Mouse (Mus musculus): ENCODE results near the gene G3bp1. TPM values are rescaled to one million over a fixed set of nuclear protein-coding genes. Genes with fewer than 3 reads are reported as not detected.

G3bp1 gene
- total RNA-seq, 1 experiment from 2014 or later, result 48.6 TPM

DNA sequence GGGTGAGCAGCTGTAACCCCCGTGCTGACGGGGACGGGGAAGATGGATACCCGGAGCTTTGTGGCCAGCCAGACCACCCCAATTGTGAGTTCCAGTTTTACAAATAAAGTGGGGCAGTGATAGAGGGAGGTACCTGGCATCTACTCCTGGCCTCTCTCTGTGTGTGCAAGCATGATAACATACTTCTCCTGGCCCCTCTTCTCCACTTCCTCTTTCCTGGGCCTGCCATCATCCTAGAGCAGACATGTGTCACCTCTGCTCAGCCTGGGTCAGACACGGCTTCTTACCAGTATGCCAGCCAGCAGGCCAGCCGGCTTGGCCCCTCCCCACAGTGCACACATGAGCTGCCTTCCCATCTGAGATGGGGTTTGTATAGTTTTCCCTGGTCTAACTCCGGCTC is 61.3 kb downstream of the G3bp1 start:
- no peak for ATAC-seq (ENCODE audit: extremely low read depth, insufficient number of reproducible peaks, low FRiP score, poor library complexity, severe bottlenecking)

DNA sequence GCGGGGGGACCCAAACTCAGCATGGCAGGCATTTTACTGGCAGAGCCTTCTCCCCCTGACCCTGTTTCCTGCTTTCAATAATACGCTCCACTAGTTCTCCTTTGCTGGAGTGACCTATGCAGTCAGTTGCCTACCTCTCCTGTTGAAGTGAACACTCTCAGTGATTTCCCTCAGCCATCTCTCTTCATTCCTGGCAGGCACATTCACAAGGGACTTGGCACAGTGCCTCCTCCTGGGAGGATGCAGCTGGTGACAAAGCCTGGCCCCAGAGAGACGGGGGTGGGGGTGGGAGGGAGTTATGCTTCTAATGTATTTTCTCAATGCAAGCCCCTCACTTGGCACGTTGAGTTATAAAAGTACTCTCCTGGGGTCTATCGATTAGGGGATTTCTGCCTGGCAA is 63.9 kb downstream of the G3bp1 start:
- no peak for ATAC-seq (ENCODE audit: extremely low read depth, insufficient number of reproducible peaks, low FRiP score, poor library complexity, severe bottlenecking)

DNA sequence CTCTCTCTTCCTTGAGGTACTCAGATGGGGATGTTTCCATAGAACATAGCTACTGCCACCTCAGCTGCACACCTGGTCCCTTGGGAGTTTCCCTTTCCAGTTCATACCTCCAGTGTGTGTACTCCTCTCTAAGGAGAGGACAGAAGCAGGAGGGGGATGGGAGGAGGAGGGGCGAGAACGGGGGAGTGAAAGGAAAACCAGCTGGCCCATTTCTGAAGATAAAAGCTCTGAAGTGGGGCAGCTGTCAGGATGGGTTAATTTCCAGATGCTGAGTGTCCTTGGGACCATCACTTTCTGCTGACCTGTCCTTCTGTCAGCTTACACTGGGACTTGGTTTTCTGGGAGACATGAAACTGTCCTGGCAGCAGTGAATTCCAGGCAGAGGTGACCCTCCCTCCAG is 65.3 kb downstream of the G3bp1 start:
- no peak for ATAC-seq (ENCODE audit: extremely low read depth, insufficient number of reproducible peaks, low FRiP score, poor library complexity, severe bottlenecking)

DNA sequence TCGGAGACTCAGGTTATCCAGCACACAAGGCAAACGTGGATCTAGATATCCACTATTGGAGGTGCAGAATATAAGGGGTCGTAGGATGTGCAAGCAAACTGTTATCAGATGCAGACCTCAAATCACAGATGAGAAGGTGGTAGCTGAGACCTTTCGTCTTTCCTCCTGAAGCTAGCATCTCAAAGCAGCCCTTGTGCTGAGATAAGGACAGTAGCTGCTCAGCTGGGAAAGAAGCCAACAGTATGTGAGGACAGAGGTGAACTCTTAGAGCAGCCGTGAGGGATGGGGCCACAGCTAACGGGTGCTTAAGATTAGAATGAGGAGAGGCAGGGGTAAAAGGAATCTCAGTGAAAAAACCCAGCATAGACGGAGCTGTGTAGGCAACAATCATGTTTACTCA is 72.6 kb downstream of the G3bp1 start:
- no peak for ATAC-seq (ENCODE audit: extremely low read depth, insufficient number of reproducible peaks, low FRiP score, poor library complexity, severe bottlenecking)

DNA sequence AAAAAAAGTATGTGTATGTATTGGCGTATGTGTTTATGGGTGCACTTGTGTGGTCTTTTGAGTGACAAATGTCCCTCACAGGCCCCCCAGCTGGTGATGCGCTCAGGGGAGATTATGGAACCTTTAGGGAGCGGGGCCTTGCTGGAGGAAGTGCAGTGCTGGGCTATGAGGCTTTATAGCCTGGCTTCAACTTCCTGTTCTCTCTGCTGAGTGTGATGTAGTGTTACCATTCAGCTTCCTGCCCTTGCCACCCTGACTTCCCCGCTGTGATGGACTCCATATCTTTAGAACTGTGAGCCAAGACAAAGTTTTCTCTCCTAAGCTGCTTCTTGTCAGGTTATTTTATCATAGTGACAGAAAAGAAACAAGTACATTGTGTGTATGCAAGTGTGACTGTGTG is 73.2 kb downstream of the G3bp1 start:
- no peak for ATAC-seq (ENCODE audit: extremely low read depth, insufficient number of reproducible peaks, low FRiP score, poor library complexity, severe bottlenecking)

DNA sequence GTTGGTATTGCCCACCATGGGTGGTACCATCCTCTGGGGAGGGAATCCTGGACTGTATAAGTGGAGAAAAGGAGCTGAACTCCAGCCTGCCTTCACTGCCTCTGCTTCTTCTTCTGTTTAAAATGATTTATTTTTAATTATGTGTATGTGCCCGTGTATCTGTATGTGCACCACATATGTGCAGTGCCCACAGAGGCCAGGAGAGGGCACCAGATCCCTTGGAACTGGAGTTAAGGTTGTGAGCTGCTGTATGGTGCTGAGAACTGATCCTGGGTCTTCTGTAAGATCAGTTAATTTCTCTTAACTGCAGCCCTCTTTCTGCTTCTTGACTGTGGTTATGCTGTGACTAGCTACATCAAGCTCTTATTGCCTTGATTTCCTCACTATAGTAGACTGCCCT is 76.2 kb downstream of the G3bp1 start:
- no peak for ATAC-seq (ENCODE audit: extremely low read depth, insufficient number of reproducible peaks, low FRiP score, poor library complexity, severe bottlenecking)

Other genes starting within 250 kb of the G3bp1 start
- gene Fat2, start 133.1 kb upstream of the G3bp1 start, total RNA-seq (2017), result not detected in 2 replicates
- gene Sparc, start 46.5 kb upstream of the G3bp1 start, total RNA-seq (2017), result 0.81 TPM in 1 of 2 replicates, not detected in the other
- 50.4 and 53.9 TPM in 2 replicates for gene Atox1, start 8.4 kb upstream of the G3bp1 start, total RNA-seq (2017)
- not detected in 2 replicates for gene Glra1, start 138.5 kb downstream of the G3bp1 start, total RNA-seq (2017)

All from neutrophil, adult 5-6 weeks (primary cell).